Mouse (Mus musculus): Measurements from ENCODE around the gene Rab8b. TPM values are rescaled to one million over a fixed set of nuclear protein-coding genes. Genes with fewer than 3 reads are reported as not detected.
"Not testable (repeated sequence)": the region's sequence is repeated elsewhere in the genome, so short reads cannot be mapped to it uniquely, and the experiment has no call there.

Gene Rab8b
- polyA plus RNA-seq, 1 experiment: 2.7 TPM

DNA sequence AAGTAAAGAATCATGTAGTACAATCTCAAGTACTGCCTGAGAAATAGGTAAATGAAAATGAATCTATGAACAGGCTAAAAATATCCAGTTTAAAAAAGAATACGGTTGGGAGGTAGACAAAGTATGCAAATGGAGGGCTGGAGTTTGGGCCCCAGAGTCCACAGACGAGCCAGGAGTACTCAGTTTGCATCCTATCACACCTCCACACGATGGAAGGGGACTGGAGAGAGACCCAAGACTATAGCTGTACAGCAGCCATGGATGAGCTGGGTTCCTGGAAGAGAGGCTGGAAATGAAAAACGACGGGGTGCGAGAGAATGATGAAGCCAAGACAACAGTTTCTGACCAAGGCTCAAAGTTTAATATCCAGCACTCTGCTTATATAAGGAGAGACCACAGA lies 22.5 kb downstream of the Rab8b start:
- 81% methylated on average over 6 of the region's 6 CpGs for whole genome bisulfite sequencing
- no peaks in the 10 kb centered on the region for H3K36me3 ChIP-seq (ENCODE audit: control insufficient read depth, insufficient read depth, low read length)
- no peaks in the 10 kb centered on the region for H3K27me3 ChIP-seq (ENCODE audit: control insufficient read depth, insufficient read depth, low read length)
- peak overlapping the region; percentile 46; the same call in 1 of the 2 replicates for H3K27ac ChIP-seq (ENCODE audit: insufficient read depth, low read depth, low read length)
- TF ChIP-seq CTCF (IDR thresholded peaks at IDR 0.05; ENCODE audit: extremely low read depth, insufficient read length, insufficient replicate concordance, low read depth, low read length) (no peak), POLR2A (IDR thresholded peaks at IDR 0.05; ENCODE audit: low read depth, low read length) (no peak)
- no peak overlapping the region for H3K4me3 ChIP-seq (ENCODE audit: low read depth, low read length)
- H3K4me1 ChIP-seq (ENCODE audit: control insufficient read depth, insufficient read depth, insufficient read length, low read length): no peaks in the 10 kb centered on the region

DNA sequence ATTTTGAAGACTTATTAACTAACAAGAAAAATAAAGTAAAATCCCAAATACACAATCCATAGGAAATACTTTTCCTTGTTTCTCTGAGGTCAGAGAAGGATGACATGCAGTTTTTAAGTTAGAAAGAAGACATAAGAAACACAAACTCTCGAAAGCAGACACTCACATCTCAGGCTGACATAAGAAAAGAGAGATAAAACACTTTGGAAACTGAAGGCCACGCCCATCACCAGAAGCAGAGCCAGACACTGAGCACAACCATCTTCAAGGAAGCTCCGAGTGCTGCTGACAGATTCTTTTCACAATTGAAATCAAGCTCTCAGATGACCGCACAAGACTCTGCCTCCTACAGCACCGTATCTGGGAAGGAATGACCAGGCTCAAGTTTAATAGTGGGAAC lies 23.5 kb downstream of the Rab8b start:
- no peaks in the 10 kb centered on the region for H3K36me3 ChIP-seq (ENCODE audit: control insufficient read depth, insufficient read depth, low read length)
- no peaks in the 10 kb centered on the region for H3K4me1 ChIP-seq (ENCODE audit: control insufficient read depth, insufficient read depth, insufficient read length, low read length)
- H3K27me3 ChIP-seq (ENCODE audit: control insufficient read depth, insufficient read depth, low read length): no peaks in the 10 kb centered on the region
- no peak overlapping the region; the same call in 1 of the 2 replicates for H3K27ac ChIP-seq (ENCODE audit: insufficient read depth, low read depth, low read length)
- H3K4me3 ChIP-seq (ENCODE audit: low read depth, low read length): no peak overlapping the region
- TF ChIP-seq CTCF (IDR thresholded peaks at IDR 0.05; ENCODE audit: extremely low read depth, insufficient read length, insufficient replicate concordance, low read depth, low read length) (no peak), POLR2A (IDR thresholded peaks at IDR 0.05; ENCODE audit: low read depth, low read length) (no peak)
- 68% methylated on average over 5 of the region's 5 CpGs for WGBS

DNA sequence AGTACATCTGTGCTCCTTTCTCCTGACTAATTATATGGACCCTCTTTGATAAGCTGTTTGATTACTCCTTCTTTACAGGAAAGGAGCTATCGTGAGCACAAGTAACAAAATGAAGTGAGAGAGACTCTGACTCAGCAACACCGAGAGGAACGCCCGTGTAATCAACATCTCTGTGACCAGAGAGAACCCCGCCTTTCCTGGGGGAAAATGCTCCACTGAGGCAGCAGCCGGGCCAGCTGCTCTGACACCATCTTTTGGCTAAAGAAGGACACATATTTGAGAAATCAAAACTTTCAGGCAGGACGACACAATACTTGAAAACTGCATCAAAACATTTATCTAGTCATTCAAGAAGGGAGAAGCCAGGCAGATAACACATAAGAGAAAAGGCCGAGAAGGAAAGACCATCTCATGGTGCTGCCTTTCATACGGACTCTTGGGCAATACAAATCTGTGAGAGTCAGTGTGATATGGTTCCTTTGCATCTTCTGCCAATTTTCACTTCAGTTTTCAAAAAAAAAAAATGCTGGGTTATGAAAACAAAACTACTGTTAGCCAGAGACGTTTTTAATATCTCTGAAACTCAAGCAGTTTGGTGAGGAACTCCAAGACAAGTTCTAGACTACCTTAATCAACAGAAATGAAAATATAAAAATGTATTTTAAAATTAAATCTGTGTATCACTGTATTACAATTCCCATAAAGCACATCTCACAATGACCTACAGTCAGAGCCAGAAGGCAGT lies 24.3 kb downstream of the Rab8b start:
- no peak for TF ChIP-seq CTCF (IDR thresholded peaks at IDR 0.05; ENCODE audit: extremely low read depth, insufficient read length, insufficient replicate concordance, low read depth, low read length)
- no peak for TF ChIP-seq POLR2A (IDR thresholded peaks at IDR 0.05; ENCODE audit: low read depth, low read length)
- no peaks in the 10 kb centered on the region for H3K36me3 ChIP-seq (ENCODE audit: control insufficient read depth, insufficient read depth, low read length)
- no peak overlapping the region; the same call in 1 of the 2 replicates for H3K27ac ChIP-seq (ENCODE audit: insufficient read depth, low read depth, low read length)
- no peaks in the 10 kb centered on the region for H3K27me3 ChIP-seq (ENCODE audit: control insufficient read depth, insufficient read depth, low read length)
- no peak overlapping the region for H3K4me3 ChIP-seq (ENCODE audit: low read depth, low read length)
- no peaks in the 10 kb centered on the region for H3K4me1 ChIP-seq (ENCODE audit: control insufficient read depth, insufficient read depth, insufficient read length, low read length)
- 44% methylated on average over 10 of the region's 10 CpGs for WGBS

DNA sequence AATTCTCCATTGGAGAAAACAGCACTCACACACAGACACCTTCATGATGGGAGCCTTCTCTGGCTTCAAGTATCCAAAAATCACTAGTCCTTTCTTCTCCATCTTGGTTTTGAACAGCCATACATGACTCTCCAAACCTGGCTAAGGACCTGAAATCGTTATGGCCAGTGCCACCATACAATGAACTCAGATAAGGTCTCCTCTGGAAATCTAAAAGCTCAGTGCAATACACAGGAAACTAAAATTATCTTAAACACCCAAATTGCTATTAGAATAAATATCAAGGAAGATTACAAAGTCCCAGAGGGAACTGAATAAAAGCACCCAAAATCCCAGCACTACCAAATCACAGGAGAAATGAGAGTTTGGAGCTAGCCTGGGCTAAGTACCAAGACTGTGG lies 25.1 kb downstream of the Rab8b start:
- Histone ChIP-seq H3K4me1 (ENCODE audit: control insufficient read depth, insufficient read depth, insufficient read length, low read length) (no peaks in the 10 kb centered on the region), H3K36me3 (ENCODE audit: control insufficient read depth, insufficient read depth, low read length) (no peaks in the 10 kb centered on the region), H3K27me3 (ENCODE audit: control insufficient read depth, insufficient read depth, low read length) (no peaks in the 10 kb centered on the region), H3K27ac (ENCODE audit: insufficient read depth, low read depth, low read length) (no peak overlapping the region), H3K4me3 (ENCODE audit: low read depth, low read length) (no peak overlapping the region)
- TF ChIP-seq CTCF (IDR thresholded peaks at IDR 0.05; ENCODE audit: extremely low read depth, insufficient read length, insufficient replicate concordance, low read depth, low read length): no peak
- 68% methylated on average over 1 of the region's 1 CpGs for WGBS

DNA sequence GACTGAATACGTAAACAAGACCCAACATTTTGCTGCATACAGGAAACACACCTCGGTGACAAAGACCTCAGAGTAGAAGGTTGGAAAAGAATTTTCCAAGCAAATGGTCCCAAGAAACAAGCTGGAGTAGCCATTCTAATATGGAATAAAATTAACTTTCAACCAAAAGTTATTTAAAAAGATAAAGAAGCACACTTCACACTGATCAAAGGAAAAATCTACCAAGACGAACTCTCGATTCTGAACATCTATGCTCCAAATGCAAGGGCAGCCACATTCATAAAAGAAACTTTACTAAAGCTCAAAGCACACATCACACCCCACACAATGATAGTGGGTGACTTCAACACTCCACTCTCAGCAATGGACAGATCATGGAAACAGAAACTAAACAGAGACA lies 27.0 kb downstream of the Rab8b start:
- whole genome bisulfite sequencing: 95% methylated on average over 4 of the region's 4 CpGs
- not testable (repeated sequence) for H3K36me3 ChIP-seq (ENCODE audit: control insufficient read depth, insufficient read depth, low read length); H3K27me3 ChIP-seq (ENCODE audit: control insufficient read depth, insufficient read depth, low read length); H3K4me3 ChIP-seq (ENCODE audit: low read depth, low read length); H3K27ac ChIP-seq (ENCODE audit: insufficient read depth, low read depth, low read length); H3K4me1 ChIP-seq (ENCODE audit: control insufficient read depth, insufficient read depth, insufficient read length, low read length)

DNA sequence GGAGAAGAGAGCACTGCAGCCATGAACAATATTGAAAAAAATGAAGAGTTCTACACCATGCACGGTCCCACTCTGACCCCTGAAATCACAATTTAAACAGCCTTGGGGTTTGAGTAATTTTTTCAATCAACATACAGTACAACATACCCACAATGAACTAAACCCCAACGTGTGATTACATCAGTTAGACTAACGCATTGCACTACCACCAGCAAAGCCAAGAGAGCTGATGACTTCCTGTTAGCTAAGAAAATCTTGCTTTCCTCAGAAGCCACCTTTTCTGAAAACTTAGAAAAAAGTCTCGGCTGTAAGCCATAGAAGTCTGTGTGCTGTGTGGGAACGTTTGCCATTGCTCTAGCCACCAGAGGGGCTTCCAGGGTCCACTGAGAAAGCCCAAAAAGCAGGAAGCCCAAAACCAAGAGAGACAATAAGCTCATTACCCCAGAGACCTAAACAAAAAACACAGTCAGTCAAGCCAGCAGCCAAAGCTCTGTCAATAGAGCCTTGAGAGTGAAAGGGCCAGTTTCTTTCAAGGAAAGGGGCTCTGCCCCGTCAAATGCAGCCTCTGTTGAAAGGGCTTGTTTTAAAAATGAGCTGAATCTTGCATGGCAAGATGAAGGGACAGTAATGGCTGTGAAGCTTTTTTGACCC lies 31.4 kb downstream of the Rab8b start:
- TF ChIP-seq CTCF (IDR thresholded peaks at IDR 0.05; ENCODE audit: extremely low read depth, insufficient read length, insufficient replicate concordance, low read depth, low read length) (no peak), POLR2A (IDR thresholded peaks at IDR 0.05; ENCODE audit: low read depth, low read length) (no peak)
- 66% methylated on average over 6 of the region's 6 CpGs for WGBS
- Histone ChIP-seq H3K4me3 (ENCODE audit: low read depth, low read length) (no peak overlapping the region), H3K4me1 (ENCODE audit: control insufficient read depth, insufficient read depth, insufficient read length, low read length) (peaks cover 11% of the 10 kb centered on the region; the same call in 1 of the 2 replicates), H3K27me3 (ENCODE audit: control insufficient read depth, insufficient read depth, low read length) (no peaks in the 10 kb centered on the region), H3K27ac (ENCODE audit: insufficient read depth, low read depth, low read length) (peak overlapping the region; percentile 62; the same call in 1 of the 2 replicates), H3K36me3 (ENCODE audit: control insufficient read depth, insufficient read depth, low read length) (no peaks in the 10 kb centered on the region)

DNA sequence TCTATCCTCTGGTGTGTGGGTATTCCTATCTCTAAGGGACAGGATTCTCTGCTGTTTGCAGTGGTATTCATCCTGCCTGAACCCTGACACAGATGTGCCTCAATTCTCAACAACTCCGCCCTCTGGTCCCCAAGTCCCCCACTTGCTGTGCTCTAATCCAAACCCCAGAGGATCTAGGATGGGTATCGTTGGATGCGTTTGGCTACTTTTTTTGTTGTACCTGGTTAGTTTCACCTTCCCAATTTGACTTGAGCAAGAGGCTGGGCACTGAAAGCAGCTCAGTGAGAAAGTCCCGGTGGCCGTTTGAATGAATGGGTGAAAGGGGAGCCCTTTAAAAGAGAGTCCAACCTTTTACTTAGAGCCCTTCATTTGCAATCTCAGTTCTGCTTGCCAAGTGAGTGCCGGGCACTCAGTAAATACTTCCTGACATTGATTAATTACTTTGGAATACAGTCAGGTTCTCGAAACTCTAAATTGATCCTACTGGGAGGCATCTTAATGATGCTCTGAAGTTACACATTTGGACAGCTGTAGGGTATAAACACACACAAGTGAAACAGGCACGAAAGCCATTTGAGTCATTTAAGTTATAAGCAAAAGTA lies 32.1 kb downstream of the Rab8b start:
- WGBS: 42% methylated on average over 8 of the region's 8 CpGs
- peaks cover 11% of the 10 kb centered on the region; the same call in 1 of the 2 replicates for H3K4me1 ChIP-seq (ENCODE audit: control insufficient read depth, insufficient read depth, insufficient read length, low read length)
- H3K36me3 ChIP-seq (ENCODE audit: control insufficient read depth, insufficient read depth, low read length): no peaks in the 10 kb centered on the region
- no peak overlapping the region for H3K27ac ChIP-seq (ENCODE audit: insufficient read depth, low read depth, low read length)
- H3K27me3 ChIP-seq (ENCODE audit: control insufficient read depth, insufficient read depth, low read length): no peaks in the 10 kb centered on the region
- no peak overlapping the region for H3K4me3 ChIP-seq (ENCODE audit: low read depth, low read length)
- no peak for TF ChIP-seq POLR2A (IDR thresholded peaks at IDR 0.05; ENCODE audit: low read depth, low read length)
- TF ChIP-seq CTCF (IDR thresholded peaks at IDR 0.05; ENCODE audit: extremely low read depth, insufficient read length, insufficient replicate concordance, low read depth, low read length): no peak
